24 mouse cellular contexts compared by ENCODE assay signal in genomic region chr5:45110797-45111196, GRCm38 (mm10).
"Had no signal": no experiment of that assay in that cellular context is flagged by ENCODE, and none has a peak within 500 bp of the region (broad histone marks: within the 10 kb centered on the region; RNA-seq: fewer than 3 reads in every experiment).

No protein-coding gene starts in this region.

- H3K4me2 ChIP-seq: limb, embryonic 13.5 days; liver, embryonic 12.5 days; liver, embryonic 15.5 days; midbrain, embryonic 11.5 days; neural tube, embryonic 12.5 days had no signal

- H3K9ac ChIP-seq: limb, embryonic 13.5 days; liver, embryonic 12.5 days; liver, embryonic 15.5 days; neural tube, embryonic 12.5 days had no signal

- DNase-seq: kidney, adult 2 months; kidney, postnatal 25 days; layer of hippocampus, adult 9-11 months; liver; lung, postnatal 36 days; midbrain, embryonic 14.5 days; right cerebral cortex, adult 18-20 months; right cerebral cortex, postnatal 14 days; right cerebral cortex, postnatal 4 days; thymus, adult 2 months; thymus, postnatal 14 days; thymus, postnatal 4 days had no signal

- H3K9me3 ChIP-seq: limb, embryonic 10.5 days; limb, embryonic 13.5 days; liver, embryonic 12.5 days; liver, embryonic 15.5 days; neural tube, embryonic 12.5 days had no signal

- H3K4me1 ChIP-seq: liver, embryonic 12.5 days; liver, embryonic 15.5 days; megakaryocyte, embryonic 14.5 days; neural tube, embryonic 12.5 days had no signal

- ATAC-seq: intestine, postnatal 0 days; liver, embryonic 12.5 days; lung, postnatal 0 days had no signal

- H3K36me3 ChIP-seq: limb, embryonic 10.5 days; limb, embryonic 13.5 days; liver, embryonic 12.5 days; liver, embryonic 15.5 days; neural tube, embryonic 12.5 days had no signal

- H3K27ac ChIP-seq: kidney, postnatal 0 days; layer of hippocampus, adult 2 months; limb, embryonic 10.5 days; limb, embryonic 13.5 days; liver, embryonic 12.5 days; liver, embryonic 15.5 days; neural tube, embryonic 12.5 days; stomach, postnatal 0 days had no signal

- H3K4me3 ChIP-seq: layer of hippocampus, adult 2 months; limb, embryonic 10.5 days; limb, embryonic 13.5 days; liver, embryonic 12.5 days; liver, embryonic 15.5 days; megakaryocyte, embryonic 14.5 days; neural tube, embryonic 12.5 days had no signal

- H3K27me3 ChIP-seq: limb, embryonic 13.5 days; liver, embryonic 12.5 days; liver, embryonic 15.5 days; megakaryocyte, embryonic 14.5 days; neural tube, embryonic 12.5 days had no signal
